Mouse (Mus musculus): ENCODE data around the gene Arsb. TPM values are rescaled to one million over a fixed set of nuclear protein-coding genes. Genes with fewer than 3 reads are reported as not detected.

The Arsb gene
- total and polyA plus RNA-seq, 3 experiments = 0.01 to 0.05 TPM; not detected in 1

DNA sequence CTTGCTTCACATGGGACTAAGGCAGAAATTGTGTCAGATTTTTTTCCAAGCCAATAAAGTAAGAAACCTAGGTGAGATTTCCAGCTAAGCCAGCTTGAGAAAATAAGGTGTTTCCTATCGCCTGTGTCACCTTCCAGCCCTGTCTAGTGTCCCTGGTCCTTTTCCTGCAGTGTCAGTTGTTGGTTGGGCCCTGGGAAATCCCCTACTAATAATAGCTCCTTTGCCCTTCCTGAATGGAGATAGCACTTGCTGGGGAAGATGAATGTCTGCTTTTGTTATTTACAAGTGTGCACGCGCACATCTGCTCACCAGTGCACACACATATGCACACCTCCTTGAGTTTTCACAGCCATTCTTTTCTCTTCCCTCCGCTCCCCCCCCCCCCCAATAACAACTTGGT, 217.8 kb downstream of the Arsb start:
- ATAC-seq (ENCODE audit: extremely low read depth, insufficient number of reproducible peaks, low FRiP score, poor library complexity, severe bottlenecking) (no peak), DNase-seq (ENCODE audit: low spot score) (no peak)
- H3K4me3 ChIP-seq (ENCODE audit: low read depth, low read length) = no peak overlapping the region
- no peaks in the 10 kb centered on the region for H3K4me1 ChIP-seq (ENCODE audit: insufficient read depth, low read depth, low read length)
- peaks cover 8% of the 10 kb centered on the region; the same call in 1 of the 2 replicates for H3K9me3 ChIP-seq (replicated peaks)
- no peaks in the 10 kb centered on the region for H3K27me3 ChIP-seq (ENCODE audit: insufficient read depth, low read length)
- TF ChIP-seq GATA2 (IDR thresholded peaks at IDR 0.05; ENCODE audit: borderline replicate concordance, low read depth, low read length) (no peak), TAL1 (conservative IDR thresholded peaks at IDR 0.05; ENCODE audit: low read depth, low read length) (no peak), CTCF (IDR thresholded peaks at IDR 0.05; ENCODE audit: low read depth, low read length) (no peak), GATA1 (IDR thresholded peaks at IDR 0.05; ENCODE audit: borderline replicate concordance, low read length) (no peak), POLR2AphosphoS5 (IDR thresholded peaks at IDR 0.05; ENCODE audit: insufficient replicate concordance, low read depth, low read length) (no peak)
- H3K36me3 ChIP-seq (replicated peaks) = no peaks in the 10 kb centered on the region

- no peaks in the 10 kb centered on the region for H3K27me3 ChIP-seq (ENCODE audit: insufficient read depth, low read length)
- H3K9me3 ChIP-seq (replicated peaks) = peaks cover 8% of the 10 kb centered on the region; the same call in 1 of the 2 replicates
- TF ChIP-seq GATA2 (IDR thresholded peaks at IDR 0.05; ENCODE audit: borderline replicate concordance, low read depth, low read length) (no peak), TAL1 (conservative IDR thresholded peaks at IDR 0.05; ENCODE audit: low read depth, low read length) (no peak), CTCF (IDR thresholded peaks at IDR 0.05; ENCODE audit: low read depth, low read length) (no peak), GATA1 (IDR thresholded peaks at IDR 0.05; ENCODE audit: borderline replicate concordance, low read length) (no peak), POLR2AphosphoS5 (IDR thresholded peaks at IDR 0.05; ENCODE audit: insufficient replicate concordance, low read depth, low read length) (no peak)
- ATAC-seq (ENCODE audit: extremely low read depth, insufficient number of reproducible peaks, low FRiP score, poor library complexity, severe bottlenecking) (no peak), DNase-seq (ENCODE audit: low spot score) (no peak)
- H3K4me1 ChIP-seq (ENCODE audit: insufficient read depth, low read depth, low read length) = no peaks in the 10 kb centered on the region
- no peak overlapping the region for H3K4me3 ChIP-seq (ENCODE audit: low read depth, low read length)
- no peaks in the 10 kb centered on the region for H3K36me3 ChIP-seq (replicated peaks)
These were observed 218.5 kb downstream of the Arsb start for GRCm38 (mm10) chr13:93989736-93990611.

GRCm38 (mm10) chr13:93990841-93991240, 219.4 kb downstream of the Arsb start:
- no peak overlapping the region for H3K4me3 ChIP-seq (ENCODE audit: low read depth, low read length)
- ATAC-seq (ENCODE audit: extremely low read depth, insufficient number of reproducible peaks, low FRiP score, poor library complexity, severe bottlenecking) (no peak), DNase-seq (ENCODE audit: low spot score) (no peak)
- no peaks in the 10 kb centered on the region for H3K4me1 ChIP-seq (ENCODE audit: insufficient read depth, low read depth, low read length)
- peaks cover 8% of the 10 kb centered on the region; the same call in 1 of the 2 replicates for H3K9me3 ChIP-seq (replicated peaks)
- H3K36me3 ChIP-seq (replicated peaks) = no peaks in the 10 kb centered on the region
- no peak for TF ChIP-seq TAL1 (conservative IDR thresholded peaks at IDR 0.05; ENCODE audit: low read depth, low read length)
- TF ChIP-seq GATA1 (IDR thresholded peaks at IDR 0.05; ENCODE audit: borderline replicate concordance, low read length) = no peak
- no peak for TF ChIP-seq GATA2 (IDR thresholded peaks at IDR 0.05; ENCODE audit: borderline replicate concordance, low read depth, low read length)
- no peak for TF ChIP-seq POLR2AphosphoS5 (IDR thresholded peaks at IDR 0.05; ENCODE audit: insufficient replicate concordance, low read depth, low read length)
- TF ChIP-seq CTCF (IDR thresholded peaks at IDR 0.05; ENCODE audit: low read depth, low read length) = no peak
- H3K27me3 ChIP-seq (ENCODE audit: insufficient read depth, low read length) = no peaks in the 10 kb centered on the region

GRCm38 (mm10) chr13:93992342-93992882, 221.0 kb downstream of the Arsb start:
- H3K4me1 ChIP-seq (ENCODE audit: insufficient read depth, low read depth, low read length) = no peaks in the 10 kb centered on the region
- TF ChIP-seq TAL1 (conservative IDR thresholded peaks at IDR 0.05; ENCODE audit: low read depth, low read length) = no peak
- TF ChIP-seq CTCF (IDR thresholded peaks at IDR 0.05; ENCODE audit: low read depth, low read length) = no peak
- no peak for TF ChIP-seq POLR2AphosphoS5 (IDR thresholded peaks at IDR 0.05; ENCODE audit: insufficient replicate concordance, low read depth, low read length)
- TF ChIP-seq GATA1 (IDR thresholded peaks at IDR 0.05; ENCODE audit: borderline replicate concordance, low read length) = no peak
- TF ChIP-seq GATA2 (IDR thresholded peaks at IDR 0.05; ENCODE audit: borderline replicate concordance, low read depth, low read length) = no peak

More at GRCm38 (mm10) chr13:93992342-93992882, 221.0 kb downstream of the Arsb start:
- H3K4me3 ChIP-seq (ENCODE audit: low read depth, low read length) = no peak overlapping the region
- H3K27me3 ChIP-seq (ENCODE audit: insufficient read depth, low read length) = no peaks in the 10 kb centered on the region
- ATAC-seq (ENCODE audit: extremely low read depth, insufficient number of reproducible peaks, low FRiP score, poor library complexity, severe bottlenecking) = no peak
- peaks cover 8% of the 10 kb centered on the region; the same call in 1 of the 2 replicates for H3K9me3 ChIP-seq (replicated peaks)
- no peak for DNase-seq (ENCODE audit: low spot score)
- no peaks in the 10 kb centered on the region for H3K36me3 ChIP-seq (replicated peaks)

Other genes starting within 250 kb of the Arsb start
- not detected in 2 replicates for gene Bhmt, start 133.7 kb upstream of the Arsb start, total RNA-seq (2014; fragmentation: Nextera tagmentation)
- gene Bhmt, start 133.7 kb upstream of the Arsb start, total RNA-seq (2017) = 0.12 and 0.16 TPM in 2 replicates
- gene Bhmt, start 133.7 kb upstream of the Arsb start, polyA plus RNA-seq (2012) = not detected in 2 replicates
- not detected in 2 replicates for gene Bhmt2, start 97.3 kb upstream of the Arsb start, total RNA-seq (2014; fragmentation: Nextera tagmentation)
- not detected in 2 replicates for gene Bhmt2, start 97.3 kb upstream of the Arsb start, total RNA-seq (2017)
- gene Bhmt2, start 97.3 kb upstream of the Arsb start, polyA plus RNA-seq (2012) = not detected in 2 replicates
- gene Dmgdh, start 97.2 kb upstream of the Arsb start, total RNA-seq (2014; fragmentation: Nextera tagmentation) = not detected in 2 replicates
- 0.05 and 0.06 TPM in 2 replicates for gene Dmgdh, start 97.2 kb upstream of the Arsb start, total RNA-seq (2017)
- not detected in 2 replicates for gene Dmgdh, start 97.2 kb upstream of the Arsb start, polyA plus RNA-seq (2012)

Data from G1E (cell line).